Mouse (Mus musculus) neural tube, embryonic 14.5 days (tissue): ENCODE measurements around the gene Sh2b2. TPM values are rescaled to one million over a fixed set of nuclear protein-coding genes. Genes with fewer than 3 reads are reported as not detected.
"Not testable (repeated sequence)": the region's sequence is repeated elsewhere in the genome, so short reads cannot be mapped to it uniquely, and the experiment has no call there.

Experiments
- ATAC-seq: fragments of 200-750 bp; cut with Nextera tagmentation; 2 replicates; pipeline ENCODE4 v1.8.0; 2017; ENCODE audit warnings: low read depth, mild to moderate bottlenecking, moderate TSS enrichment, moderate library complexity
- H3K27ac ChIP-seq: fragments of 300-500 bp; sonication (generic); 2 replicates; pipeline ENCODE4 v1.5.1; 2014; ENCODE audit warnings: low read depth, mild to moderate bottlenecking, control low read depth, low read length, moderate library complexity, mixed read lengths
- H3K27me3 ChIP-seq: fragments of 300-500 bp; sonication (generic); 2 replicates; pipeline ENCODE4 v1.6.1; 2014; ENCODE audit warnings: low read length; ENCODE audit not compliant: control insufficient read depth, insufficient read depth
- H3K36me3 ChIP-seq: fragments of 300-500 bp; sonication (generic); 2 replicates; pipeline ENCODE4 v1.6.1; 2014; ENCODE audit warnings: low read length, mixed read lengths; ENCODE audit not compliant: control insufficient read depth, insufficient read depth
- H3K4me1 ChIP-seq: fragments of 300-500 bp; sonication (generic); 2 replicates; pipeline ENCODE4 v1.6.1; 2014; ENCODE audit warnings: low read length; ENCODE audit not compliant: control insufficient read depth, insufficient read depth
- H3K4me2 ChIP-seq: fragments of 300-500 bp; sonication (generic); 2 replicates; pipeline ENCODE4 v1.6.1; 2014; ENCODE audit warnings: mild to moderate bottlenecking, low read depth, low read length, control low read depth
- H3K4me3 ChIP-seq: fragments of 300-500 bp; sonication (generic); 2 replicates; pipeline ENCODE4 v1.5.1; 2014; ENCODE audit warnings: low read depth, low read length, control low read depth, mixed read lengths
- H3K9ac ChIP-seq: fragments of 300-500 bp; sonication (generic); replicated peaks from 2 replicates; pipeline ENCODE4 v1.6.1; 2014; ENCODE audit warnings: low read depth, mild to moderate bottlenecking, control low read depth, low read length, mixed read lengths
- H3K9me3 ChIP-seq: fragments of 300-500 bp; sonication (generic); 2 replicates; pipeline ENCODE4 v1.6.1; 2016; ENCODE audit warnings: low read length; ENCODE audit not compliant: control insufficient read depth
- WGBS: fragments of 180-500 bp; shearing (Covaris S2); extraction: QIAGEN DNeasy Blood & Tissue Kit; methylation state at CpG from one replicate; pipeline ENCODE4 v1.1.7; 2014; 5-methylcytosine and 5-hydroxymethylcytosine counted together
- polyA plus RNA-seq: library from polyadenylated mRNA; unstranded; fragments of >200 nt; fragmentation: Nextera tagmentation; extraction: Ambion mirVana; gene quantifications from 2 replicates; pipeline ENCODE4 v1.2.1, GENCODE M21; 2014

Sh2b2 gene
- polyA plus RNA-seq, 1 experiment from 2014 or later, result 23.8 TPM

- no peak for ATAC-seq
- H3K27me3 ChIP-seq, result no peaks in the 10 kb centered on the region
- no peaks in the 10 kb centered on the region for H3K9me3 ChIP-seq
- 86% methylated on average over 12 of the region's 12 CpGs for WGBS
- peaks cover 13% of the 10 kb centered on the region for H3K36me3 ChIP-seq
- H3K27ac ChIP-seq, result no peak overlapping the region
- no peak overlapping the region for H3K4me2 ChIP-seq
- H3K4me1 ChIP-seq, result no peaks in the 10 kb centered on the region
- H3K4me3 ChIP-seq, result no peak overlapping the region
- no peak overlapping the region for H3K9ac ChIP-seq
Measured at GRCm38 (mm10) chr5:136218585-136218984, 27.8 kb downstream of the Sh2b2 start.

- H3K4me3 ChIP-seq, result no peak overlapping the region
- H3K27me3 ChIP-seq, result no peaks in the 10 kb centered on the region
- H3K4me2 ChIP-seq, result no peak overlapping the region
- no peak overlapping the region for H3K9ac ChIP-seq
- WGBS, result 81% methylated on average over 4 of the region's 4 CpGs
- no peak for ATAC-seq
- peaks cover 12% of the 10 kb centered on the region for H3K36me3 ChIP-seq
- H3K9me3 ChIP-seq, result no peaks in the 10 kb centered on the region
- H3K4me1 ChIP-seq, result no peaks in the 10 kb centered on the region
- no peak overlapping the region for H3K27ac ChIP-seq
Measured at GRCm38 (mm10) chr5:136217932-136218381, 28.4 kb downstream of the Sh2b2 start.

DNA sequence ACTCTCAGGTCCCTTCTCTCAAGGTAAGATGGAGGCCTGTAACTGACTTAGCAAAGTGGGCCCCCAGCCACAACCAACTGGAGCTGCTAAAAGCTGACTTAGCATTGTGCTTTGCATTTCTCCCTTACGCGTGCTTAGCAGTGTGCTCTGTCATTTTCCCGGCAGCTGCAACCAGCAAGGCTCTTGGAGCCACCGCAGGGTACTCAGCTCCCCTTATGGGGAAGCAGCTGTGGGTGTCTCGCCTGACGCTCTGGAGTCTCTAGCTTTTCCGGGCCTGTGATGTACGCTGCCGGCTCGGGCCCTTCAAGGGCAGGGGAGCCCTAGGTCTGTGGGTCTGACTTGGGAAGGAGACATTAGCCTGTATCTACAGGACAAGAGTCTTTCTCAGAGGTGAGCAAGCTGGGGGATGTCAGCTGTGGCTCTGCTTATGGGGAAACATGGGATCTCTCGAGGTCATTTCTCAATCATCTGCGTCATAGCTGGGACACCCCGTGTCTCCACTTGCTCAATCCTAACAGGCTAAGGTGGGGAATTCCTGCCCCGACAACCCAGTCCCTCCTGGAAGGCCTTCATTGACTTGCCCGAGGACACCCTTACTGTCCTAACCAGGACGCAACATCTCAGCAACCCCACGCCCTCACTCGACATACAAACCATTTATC lies 29.2 kb downstream of the Sh2b2 start:
- 83% methylated on average over 18 of the region's 18 CpGs for WGBS
- ATAC-seq, result no peak

DNA sequence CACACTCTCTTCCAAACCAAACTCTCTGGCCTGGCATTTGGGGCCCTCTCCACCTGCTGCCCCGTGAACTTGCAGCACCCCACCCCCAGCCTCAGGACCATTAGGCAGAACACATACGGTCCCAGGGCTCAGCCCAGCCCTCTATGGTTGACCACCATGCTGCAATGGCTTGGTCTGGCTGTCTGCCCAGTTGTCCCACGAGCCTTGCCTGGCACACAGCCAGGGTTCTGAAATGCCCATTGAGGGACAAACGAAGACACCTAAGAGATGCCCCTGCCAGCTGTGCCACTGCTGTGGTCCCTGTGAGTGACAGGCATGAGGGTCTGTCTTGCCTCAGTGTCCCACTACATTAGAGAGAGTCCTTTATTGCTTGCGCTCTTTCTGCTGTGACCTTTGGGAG lies 30.4 kb downstream of the Sh2b2 start:
- no peaks in the 10 kb centered on the region for H3K9me3 ChIP-seq
- H3K27me3 ChIP-seq, result no peaks in the 10 kb centered on the region
- H3K4me1 ChIP-seq, result no peaks in the 10 kb centered on the region
- 65% methylated on average over 5 of the region's 5 CpGs for WGBS
- no peak overlapping the region for H3K4me3 ChIP-seq
- peaks cover 12% of the 10 kb centered on the region for H3K36me3 ChIP-seq
- no peak overlapping the region for H3K9ac ChIP-seq
- H3K4me2 ChIP-seq, result no peak overlapping the region
- ATAC-seq, result no peak
- H3K27ac ChIP-seq, result no peak overlapping the region

More for the DNA sequence above, 29.2 kb downstream of the Sh2b2 start:
- Histone ChIP-seq H3K27ac (no peak overlapping the region), H3K36me3 (peaks cover 12% of the 10 kb centered on the region), H3K4me2 (no peak overlapping the region), H3K4me3 (no peak overlapping the region), H3K9ac (no peak overlapping the region), H3K9me3 (no peaks in the 10 kb centered on the region), H3K4me1 (no peaks in the 10 kb centered on the region), H3K27me3 (no peaks in the 10 kb centered on the region)

DNA sequence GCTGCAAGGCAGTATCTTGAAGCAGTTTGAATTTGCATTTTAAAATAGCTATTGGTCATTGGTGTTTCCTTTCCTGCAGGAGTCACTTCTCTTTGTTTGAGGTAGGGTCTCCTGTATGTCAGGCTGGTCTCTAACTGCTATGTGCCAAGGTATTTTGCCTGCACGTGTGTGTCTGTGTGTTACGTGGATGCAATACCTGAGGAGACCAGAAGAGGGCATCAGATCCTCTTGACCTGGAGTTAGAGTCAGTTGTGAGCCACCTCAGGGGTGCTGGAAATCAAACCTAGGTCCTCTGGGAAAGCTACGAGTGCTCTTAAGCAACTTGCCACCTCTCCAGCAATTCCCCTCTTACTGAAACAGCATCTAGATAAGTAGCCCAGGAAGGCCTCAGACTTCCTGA lies 31.1 kb downstream of the Sh2b2 start:
- Histone ChIP-seq H3K4me1 (no peaks in the 10 kb centered on the region), H3K9ac (no peak overlapping the region), H3K27ac (no peak overlapping the region), H3K36me3 (peaks cover 12% of the 10 kb centered on the region), H3K27me3 (no peaks in the 10 kb centered on the region), H3K9me3 (no peaks in the 10 kb centered on the region), H3K4me2 (no peak overlapping the region), H3K4me3 (no peak overlapping the region)
- WGBS, result 89% methylated on average over 3 of the region's 3 CpGs
- no peak for ATAC-seq

- no peaks in the 10 kb centered on the region for H3K27me3 ChIP-seq
- no peaks in the 10 kb centered on the region for H3K9me3 ChIP-seq
- H3K36me3 ChIP-seq, result peaks cover 6% of the 10 kb centered on the region; the same call in 1 of the 2 replicates
- no peak overlapping the region for H3K4me2 ChIP-seq
- ATAC-seq, result no peak
- no peak overlapping the region for H3K4me3 ChIP-seq
- no peaks in the 10 kb centered on the region for H3K4me1 ChIP-seq
- no peak overlapping the region for H3K27ac ChIP-seq
- H3K9ac ChIP-seq, result no peak overlapping the region
- 85% methylated on average over 5 of the region's 5 CpGs for WGBS
Measured at GRCm38 (mm10) chr5:136213716-136214115, 32.6 kb downstream of the Sh2b2 start.

DNA sequence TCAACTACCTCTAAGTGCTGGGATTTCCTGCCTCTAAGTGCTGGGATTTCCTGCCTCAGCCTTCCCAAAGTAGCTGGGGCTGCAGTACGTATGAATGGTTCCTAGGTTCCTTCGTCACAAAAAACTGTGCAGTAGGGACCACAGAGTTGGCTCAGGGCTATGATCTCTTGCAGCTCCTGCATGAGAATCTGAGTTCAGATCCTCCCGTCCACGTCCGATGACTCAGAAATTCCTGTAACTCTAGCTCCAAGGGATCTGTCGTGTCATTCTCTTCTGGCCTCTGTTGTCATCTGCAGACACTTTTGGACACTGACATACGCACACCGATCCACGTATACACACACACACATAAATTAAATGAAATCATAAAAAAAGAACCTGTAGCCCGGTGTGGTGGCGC lies 33.6 kb downstream of the Sh2b2 start:
- H3K4me3 ChIP-seq, result no peak overlapping the region
- WGBS, result 95% methylated on average over 11 of the region's 11 CpGs

DNA sequence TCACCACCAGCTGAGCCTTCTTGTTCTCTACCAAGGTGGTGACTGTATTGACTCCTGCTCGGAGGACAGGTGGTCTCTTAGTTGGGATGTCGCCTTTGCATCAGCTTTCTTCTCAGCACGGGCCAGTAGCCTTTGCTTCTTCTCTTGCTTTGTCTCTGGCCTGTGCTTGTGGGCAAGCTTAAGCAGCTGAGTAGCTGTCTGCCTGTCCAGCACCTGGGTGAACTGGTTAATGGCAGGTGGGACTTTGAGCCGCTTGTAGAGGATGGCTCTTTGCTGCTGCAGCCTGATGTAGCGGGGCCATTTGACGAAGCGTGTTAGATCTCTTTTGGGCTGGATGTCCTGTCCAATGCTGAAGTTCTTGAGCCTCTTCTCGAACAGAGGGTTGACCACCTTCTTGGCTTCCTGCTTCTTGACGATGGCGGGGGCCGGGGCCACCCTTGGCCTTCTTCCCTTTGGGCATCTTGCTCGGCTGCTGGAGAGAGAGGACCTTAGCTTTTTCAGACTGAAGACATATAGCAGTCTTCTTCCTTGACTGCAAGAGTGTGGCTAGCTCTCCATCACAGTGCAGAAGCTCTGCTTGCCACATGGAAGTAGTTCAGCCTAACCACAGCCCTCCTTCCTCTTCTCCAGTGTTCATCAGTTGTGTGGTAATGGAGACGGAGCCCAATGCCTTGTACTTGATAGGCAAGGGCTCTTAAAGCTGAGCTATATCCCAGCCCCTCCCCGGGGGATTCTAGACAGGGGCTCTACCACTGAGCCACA lies 34.8 kb downstream of the Sh2b2 start:
- ATAC-seq, H3K9ac ChIP-seq, H3K4me1 ChIP-seq, H3K9me3 ChIP-seq, H3K4me2 ChIP-seq, H3K4me3 ChIP-seq, H3K36me3 ChIP-seq, H3K27me3 ChIP-seq, H3K27ac ChIP-seq: not testable (repeated sequence)
- WGBS, result 92% methylated on average over 14 of the region's 14 CpGs

More for the DNA sequence above, 33.6 kb downstream of the Sh2b2 start:
- Histone ChIP-seq H3K9ac (no peak overlapping the region), H3K9me3 (no peaks in the 10 kb centered on the region), H3K36me3 (no peaks in the 10 kb centered on the region), H3K27ac (no peak overlapping the region), H3K4me1 (no peaks in the 10 kb centered on the region), H3K4me2 (no peak overlapping the region), H3K27me3 (no peaks in the 10 kb centered on the region)
- ATAC-seq, result no peak

DNA sequence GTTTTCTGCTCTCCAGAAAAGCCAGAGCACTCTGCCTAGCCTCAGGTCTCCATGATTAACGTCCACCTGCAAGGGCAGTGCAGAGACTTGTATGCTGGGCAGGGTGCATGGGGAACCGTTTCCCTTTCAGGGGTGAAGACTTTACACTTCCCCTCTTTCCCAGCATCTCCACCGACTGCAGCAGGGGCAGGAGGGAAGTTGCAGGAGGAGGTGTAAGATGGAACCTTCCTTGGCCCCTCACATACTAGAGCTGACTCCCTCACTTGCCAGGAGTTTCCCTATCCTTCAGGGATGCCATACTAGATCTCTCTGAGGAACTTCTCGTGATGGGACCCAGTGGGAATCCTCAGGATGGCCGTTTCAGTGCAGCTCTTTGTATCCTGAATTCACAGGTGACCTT lies 35.8 kb downstream of the Sh2b2 start:
- Histone ChIP-seq H3K27ac (no peak overlapping the region), H3K4me3 (no peak overlapping the region), H3K9ac (no peak overlapping the region), H3K27me3 (no peaks in the 10 kb centered on the region), H3K4me1 (no peaks in the 10 kb centered on the region), H3K36me3 (no peaks in the 10 kb centered on the region), H3K9me3 (no peaks in the 10 kb centered on the region), H3K4me2 (no peak overlapping the region)
- WGBS, result 78% methylated on average over 5 of the region's 5 CpGs
- ATAC-seq, result no peak
